Comparison of ENCODE assay signal across 13 mouse cellular contexts in genomic region chr4:119637176-119637845, GRCm38 (mm10). TPM values are rescaled to one million over a fixed set of nuclear protein-coding genes. Genes with fewer than 3 reads are reported as not detected.
DNase-seq lines count a peak whose midpoint lies in the region; ATAC-seq and TF ChIP-seq lines count a peak whose summit lies in the region.
"Had no signal": no experiment of that assay in that cellular context is flagged by ENCODE, and none has a peak within 500 bp of the region (broad histone marks: within the 10 kb centered on the region; RNA-seq: fewer than 3 reads in every experiment).

TSS of gene Guca2a (plus strand) at chr4:119637704.

- WGBS in liver, embryonic 13.5 days (ENCODE audit: insufficient replicate concordance): 63% methylated on average over 4 of the region's 4 CpGs
- 79% methylated on average over 4 of the region's 4 CpGs for WGBS in liver, embryonic 11.5 days
- WGBS in hindbrain, postnatal 0 days: 81% methylated on average over 4 of the region's 4 CpGs

- TF ChIP-seq CTCF in hindbrain, postnatal 0 days (IDR thresholded peaks at IDR 0.05; ENCODE audit: low read depth): no peak

- no peak within 1 kb of the TSS for H3K4me3 ChIP-seq in liver, embryonic 13.5 days (replicated peaks)
- no peak within 1 kb of the TSS for H3K4me3 ChIP-seq in liver, embryonic 11.5 days (ENCODE audit: low read depth, low read length)
- H3K4me3 ChIP-seq in hindbrain, postnatal 0 days (ENCODE audit: low read length): no peak within 1 kb of the TSS
- H3K4me3 ChIP-seq: erythroblast, embryonic 14.5 days; neural tube, embryonic 12.5 days had no signal

- no peak within 1 kb of the TSS for H3K27ac ChIP-seq in liver, embryonic 13.5 days
- no peak within 1 kb of the TSS for H3K27ac ChIP-seq in liver, embryonic 11.5 days (ENCODE audit: low read depth, low read length)
- H3K27ac ChIP-seq in hindbrain, postnatal 0 days: no peak within 1 kb of the TSS
- H3K27ac ChIP-seq: hindbrain, embryonic 14.5 days; neural tube, embryonic 12.5 days had no signal

- no peaks in the 10 kb centered on the region for H3K9me3 ChIP-seq in liver, embryonic 13.5 days (replicated peaks)
- H3K9me3 ChIP-seq in liver, embryonic 11.5 days (ENCODE audit: control insufficient read depth, low read length): no peaks in the 10 kb centered on the region
- H3K9me3 ChIP-seq in hindbrain, postnatal 0 days (ENCODE audit: low read length): no peaks in the 10 kb centered on the region
- H3K9me3 ChIP-seq: neural tube, embryonic 12.5 days had no signal

- ATAC-seq in liver, embryonic 13.5 days (ENCODE audit: low read depth): peak; percentile 59
- ATAC-seq in liver, embryonic 11.5 days (replicated peaks; ENCODE audit: low FRiP score): no peak; the same call in 1 of the 2 replicates
- no peak for ATAC-seq in hindbrain, postnatal 0 days

- no peak for DNase-seq in liver, embryonic 13.5 days
- DNase-seq in liver, embryonic 11.5 days (ENCODE audit: low spot score): no peak
- DNase-seq in MN1 (ENCODE audit: low spot score): peak; percentile 54
- DNase-seq in adrenal gland, postnatal 10 days: peak; percentile 62
- DNase-seq in lung, postnatal 25 days (ENCODE audit: low spot score): peak; percentile 8
- DNase-seq in thymus, postnatal 14 days: no peak
- DNase-seq in hindbrain, postnatal 0 days (ENCODE audit: low spot score): no peak
- DNase-seq: thymus, adult 18-20 months had no signal

- H3K9ac ChIP-seq in liver, embryonic 13.5 days: no peak within 1 kb of the TSS
- H3K9ac ChIP-seq in liver, embryonic 11.5 days (ENCODE audit: low read depth, low read length): no peak within 1 kb of the TSS
- H3K9ac ChIP-seq in hindbrain, postnatal 0 days (replicated peaks; ENCODE audit: low read length): no peak within 1 kb of the TSS
- H3K9ac ChIP-seq: hindbrain, embryonic 14.5 days; neural tube, embryonic 12.5 days had no signal

- no peaks in the 10 kb centered on the region for H3K36me3 ChIP-seq in liver, embryonic 13.5 days
- no peaks in the 10 kb centered on the region for H3K36me3 ChIP-seq in liver, embryonic 11.5 days (ENCODE audit: control insufficient read depth, insufficient read depth, low read length)
- no peaks in the 10 kb centered on the region for H3K36me3 ChIP-seq in hindbrain, postnatal 0 days (ENCODE audit: insufficient read depth, low read length)
- H3K36me3 ChIP-seq: neural tube, embryonic 12.5 days had no signal

- peaks cover 13% of the 10 kb centered on the region for H3K4me1 ChIP-seq in liver, embryonic 13.5 days (replicated peaks)
- peaks cover 3% of the 10 kb centered on the region; the same call in 1 of the 2 replicates for H3K4me1 ChIP-seq in liver, embryonic 11.5 days (replicated peaks; ENCODE audit: control insufficient read depth, insufficient read depth, low read length)
- H3K4me1 ChIP-seq in hindbrain, postnatal 0 days (ENCODE audit: insufficient read depth, low read length): peaks cover 12% of the 10 kb centered on the region; the same call in 1 of the 2 replicates

- no peak within 1 kb of the TSS for H3K4me2 ChIP-seq in liver, embryonic 13.5 days
- no peak within 1 kb of the TSS for H3K4me2 ChIP-seq in liver, embryonic 11.5 days
- no peak within 1 kb of the TSS for H3K4me2 ChIP-seq in hindbrain, postnatal 0 days (ENCODE audit: low read depth, low read length)
- H3K4me2 ChIP-seq: hindbrain, embryonic 14.5 days; neural tube, embryonic 12.5 days had no signal

- H3K27me3 ChIP-seq in liver, embryonic 13.5 days: no peaks in the 10 kb centered on the region
- no peaks in the 10 kb centered on the region for H3K27me3 ChIP-seq in liver, embryonic 11.5 days (replicated peaks; ENCODE audit: control insufficient read depth, insufficient read depth, low read length)
- H3K27me3 ChIP-seq in hindbrain, postnatal 0 days (ENCODE audit: insufficient read depth, low read length): no peaks in the 10 kb centered on the region
- H3K27me3 ChIP-seq: neural tube, embryonic 12.5 days had no signal

RNA-seq across cellular contexts. Expression of gene Guca2a, which starts in this region (rescaled TPM):
- 0.20 TPM in 1 of 2 replicates, not detected in the other for polyA plus RNA-seq in liver, embryonic 13.5 days (2015; fragmentation: Nextera tagmentation; extraction: Ambion mirVana)
- polyA plus RNA-seq in liver, embryonic 11.5 days (2014; fragmentation: Nextera tagmentation; extraction: Ambion mirVana): 0.62 TPM in 1 of 2 replicates, not detected in the other
- not detected for total RNA-seq in adrenal gland, postnatal 10 days (2021)
- total RNA-seq in hindbrain, postnatal 0 days (2014; rRNA removed): not detected in 2 replicates
- not detected in 2 replicates for polyA plus RNA-seq in hindbrain, postnatal 0 days (2015; fragmentation: Nextera tagmentation; extraction: Ambion mirVana)
- total RNA-seq: common myeloid progenitor, adult 5-6 weeks; megakaryocyte progenitor cell, adult 5-6 weeks had no signal
- polyA plus RNA-seq: erythroblast, embryonic 14.5 days; hindbrain, embryonic 14.5 days; neural tube, embryonic 12.5 days had no signal

Comparison
In these comparisons a context has a peak if more than half of its experiments do, and no peak if none do; other contexts are left out.
1. Peak in ATAC-seq in liver, embryonic 13.5 days; RNA of the gene not detected or under 1 TPM.
2. Peak in DNase-seq in adrenal gland, postnatal 10 days; RNA of the gene not detected or under 1 TPM.
3. DNase-seq: peak in MN1 (single experiment) and lung, postnatal 25 days (single experiment); none in liver, embryonic 13.5 days (single experiment), liver, embryonic 11.5 days (single experiment), thymus, postnatal 14 days (single experiment) and hindbrain, postnatal 0 days (single experiment).